Mouse (Mus musculus) kidney, postnatal 10 days (tissue): ENCODE data around the gene Ly6g6f.

Experiments
- DNase-seq: peaks from one replicate; pipeline ENCODE4 v3.0.0; 2021; ENCODE audit warnings: mixed read lengths

Gene Ly6g6f

GRCm38 (mm10) chr17:35077285-35077684 is 8.1 kb downstream of the Ly6g6f start:
- no peak for DNase-seq

GRCm38 (mm10) chr17:35076507-35077176 is 8.8 kb downstream of the Ly6g6f start, which contains the start of gene Ly6g6e:
TSS of gene Ly6g6e (plus strand) at chr17:35076902.
- DNase-seq, result no peak

GRCm38 (mm10) chr17:35074097-35074496 is 11.3 kb downstream of the Ly6g6f start:
- DNase-seq, result no peak

GRCm38 (mm10) chr17:35071454-35071853 is 14.0 kb downstream of the Ly6g6f start:
- no peak for DNase-seq

- DNase-seq, result no peak
Observed at GRCm38 (mm10) chr17:35070556-35071229, 14.7 kb downstream of the Ly6g6f start.

- DNase-seq, result no peak
Observed at GRCm38 (mm10) chr17:35068213-35068914, 17.0 kb downstream of the Ly6g6f start.

GRCm38 (mm10) chr17:35066084-35066483 is 19.3 kb downstream of the Ly6g6f start, which contains the start of gene Mpig6b:
TSS of gene Mpig6b (minus strand) at chr17:35066184.
- no peak for DNase-seq

GRCm38 (mm10) chr17:35064951-35065947 is 20.2 kb downstream of the Ly6g6f start, which contains the start of gene Ly6g6c:
TSS of gene Ly6g6c (plus strand) at chr17:35065388.
- peak; percentile 85 for DNase-seq

- peak; percentile 33 for DNase-seq
Observed at GRCm38 (mm10) chr17:35064378-35064877, 21.0 kb downstream of the Ly6g6f start.

GRCm38 (mm10) chr17:35063466-35063865 is 21.9 kb downstream of the Ly6g6f start:
- peak; percentile 36 for DNase-seq

- DNase-seq, result no peak
Observed at GRCm38 (mm10) chr17:35061299-35061698, 24.1 kb downstream of the Ly6g6f start.

GRCm38 (mm10) chr17:35060737-35061297 is 24.6 kb downstream of the Ly6g6f start:
- DNase-seq, result peak; percentile 65

- DNase-seq, result peak; percentile 43
Observed at GRCm38 (mm10) chr17:35060071-35060470, 25.3 kb downstream of the Ly6g6f start.

GRCm38 (mm10) chr17:35058911-35059892 is 26.2 kb downstream of the Ly6g6f start, which contains the start of gene Ddah2:
TSS of gene Ddah2 (plus strand) at chr17:35059035.
- DNase-seq, result peak; percentile 98

- DNase-seq, result peak; percentile 33
Observed at GRCm38 (mm10) chr17:35058316-35058715, 27.1 kb downstream of the Ly6g6f start.

- DNase-seq, result no peak
Observed at GRCm38 (mm10) chr17:35057090-35057489, 28.3 kb downstream of the Ly6g6f start.

- peak; percentile 38 for DNase-seq
Observed at GRCm38 (mm10) chr17:35055691-35056495, 29.5 kb downstream of the Ly6g6f start.

- DNase-seq, result no peak
Observed at GRCm38 (mm10) chr17:35052271-35052798, 33.1 kb downstream of the Ly6g6f start.
